Mouse (Mus musculus) ES-Bruce4 (cell line): ENCODE data around the gene Tln1. TPM values are rescaled to one million over a fixed set of nuclear protein-coding genes. Genes with fewer than 3 reads are reported as not detected.
"Not testable (repeated sequence)": the region's sequence is repeated elsewhere in the genome, so short reads cannot be mapped to it uniquely, and the experiment has no call there.

Source experiments
- H3K27ac ChIP-seq: 2 replicates; pipeline ENCODE4 v1.5.1; 2012; ENCODE audit warnings: low read length, inconsistent platforms; ENCODE audit not compliant: insufficient read depth
- H3K27me3 ChIP-seq: 2 replicates; pipeline ENCODE4 v1.6.1; 2012; ENCODE audit warnings: mild to moderate bottlenecking, low read length, inconsistent platforms; ENCODE audit not compliant: control insufficient read depth, poor library complexity, insufficient read depth, severe bottlenecking
- H3K36me3 ChIP-seq: 2 replicates; pipeline ENCODE4 v1.6.1; 2012; ENCODE audit warnings: inconsistent platforms, mild to moderate bottlenecking, low read length, moderate library complexity; ENCODE audit not compliant: control insufficient read depth, poor library complexity, insufficient read depth, severe bottlenecking
- H3K4me1 ChIP-seq: one replicate; pipeline ENCODE4 v1.8.1; 2011; ENCODE audit warnings: low read length; ENCODE audit not compliant: control insufficient read depth, insufficient read depth
- H3K4me3 ChIP-seq: 2 replicates; pipeline ENCODE4 v1.5.1; 2011; ENCODE audit warnings: low read depth, mild to moderate bottlenecking, low read length
- H3K9ac ChIP-seq: 2 replicates; pipeline ENCODE4 v1.6.1; 2012; ENCODE audit warnings: low read depth, mild to moderate bottlenecking, inconsistent platforms; ENCODE audit not compliant: poor library complexity, severe bottlenecking
- H3K9me3 ChIP-seq: replicated peaks from 2 replicates; pipeline ENCODE4 v1.6.1; 2012; ENCODE audit warnings: mild to moderate bottlenecking, low read length, inconsistent platforms; ENCODE audit not compliant: control insufficient read depth, poor library complexity, insufficient read depth, severe bottlenecking
- CTCF ChIP-seq: IDR thresholded peaks from one replicate; pipeline ENCODE4 v1.8.1; 2011; ENCODE audit warnings: low read depth, low read length
- EP300 ChIP-seq: IDR thresholded peaks from 2 replicates; pipeline ENCODE4 v1.6.1; 2011; ENCODE audit warnings: low read depth, low read length; ENCODE audit not compliant: insufficient read depth
- POLR2A ChIP-seq: IDR thresholded peaks from one replicate; pipeline ENCODE4 v1.8.1; 2011; ENCODE audit warnings: low read length; ENCODE audit not compliant: insufficient read depth
- polyA plus RNA-seq: library from polyadenylated mRNA; stranded (reverse); fragments of >200 nt; gene quantifications from 2 replicates; pipeline ENCODE4 v1.2.4, GENCODE M21; 2011; ENCODE audit warnings: low read depth; ENCODE audit not compliant: missing spikeins, insufficient read depth, insufficient read length

The Tln1 gene
- polyA plus RNA-seq, 1 experiment = 92.5 TPM

- no peak for TF ChIP-seq EP300
- TF ChIP-seq POLR2A = no peak
- no peak for TF ChIP-seq CTCF
- Histone ChIP-seq H3K9ac (no peak overlapping the region), H3K36me3 (no peaks in the 10 kb centered on the region), H3K9me3 (no peaks in the 10 kb centered on the region), H3K27ac (no peak overlapping the region), H3K27me3 (no peaks in the 10 kb centered on the region), H3K4me1 (no peaks in the 10 kb centered on the region), H3K4me3 (no peak overlapping the region)
These were observed 35.7 kb upstream of the Tln1 start for GRCm38 (mm10) chr4:43598200-43598599.

DNA sequence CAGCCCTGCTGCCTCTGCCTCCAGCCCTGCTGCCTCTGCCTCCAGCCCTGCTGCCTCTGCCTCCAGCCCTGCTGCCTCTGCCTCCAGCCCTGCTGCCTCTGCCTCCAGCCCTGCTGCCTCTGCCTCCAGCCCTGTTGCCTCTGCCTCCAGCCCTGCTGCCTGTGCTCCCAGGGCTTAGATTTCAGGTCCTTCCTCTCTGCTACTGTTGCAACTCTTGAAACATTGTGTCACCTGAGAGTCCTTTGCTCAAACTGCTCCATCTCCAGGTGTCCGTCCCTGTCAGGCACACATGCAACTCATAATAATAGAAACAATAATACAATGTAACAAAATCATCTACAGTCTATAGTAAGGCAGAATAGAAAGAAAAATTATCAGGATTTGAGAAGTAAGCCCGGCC lies 34.1 kb upstream of the Tln1 start:
- H3K27ac ChIP-seq, H3K4me3 ChIP-seq, H3K9ac ChIP-seq, H3K9me3 ChIP-seq, H3K4me1 ChIP-seq, H3K27me3 ChIP-seq, H3K36me3 ChIP-seq: not testable (repeated sequence)

DNA sequence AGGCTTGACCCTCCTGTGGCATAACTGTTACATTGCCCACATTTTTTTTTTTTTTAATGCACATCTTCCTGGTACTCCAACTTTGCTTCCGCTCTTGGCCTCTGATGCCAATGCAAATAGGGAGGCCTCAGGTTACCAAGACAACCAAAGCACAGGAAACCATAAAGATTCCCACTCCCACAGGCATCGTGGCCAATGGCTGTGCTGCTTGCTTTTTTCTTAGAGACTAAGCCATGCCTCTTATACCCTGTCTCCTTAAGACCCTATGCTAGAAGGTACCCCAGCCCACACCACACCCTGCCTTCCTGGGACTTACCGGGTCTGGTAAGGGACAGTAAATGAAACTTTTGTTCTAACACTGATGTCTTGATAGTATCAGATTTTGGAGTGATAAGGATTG lies 31.0 kb upstream of the Tln1 start:
- H3K9me3 ChIP-seq = no peaks in the 10 kb centered on the region
- no peaks in the 10 kb centered on the region for H3K27me3 ChIP-seq
- H3K4me3 ChIP-seq = no peak overlapping the region
- H3K27ac ChIP-seq = no peak overlapping the region
- TF ChIP-seq POLR2A (no peak), CTCF (no peak), EP300 (no peak)
- no peaks in the 10 kb centered on the region for H3K4me1 ChIP-seq
- H3K36me3 ChIP-seq = no peaks in the 10 kb centered on the region
- no peak overlapping the region for H3K9ac ChIP-seq

GRCm38 (mm10) chr4:43591961-43592360 lies 29.5 kb upstream of the Tln1 start:
- Histone ChIP-seq H3K36me3 (no peaks in the 10 kb centered on the region), H3K27me3 (no peaks in the 10 kb centered on the region), H3K9me3 (no peaks in the 10 kb centered on the region), H3K4me1 (no peaks in the 10 kb centered on the region), H3K9ac (no peak overlapping the region), H3K4me3 (no peak overlapping the region), H3K27ac (no peak overlapping the region)
- TF ChIP-seq CTCF = no peak
- no peak for TF ChIP-seq POLR2A
- TF ChIP-seq EP300 = no peak

DNA sequence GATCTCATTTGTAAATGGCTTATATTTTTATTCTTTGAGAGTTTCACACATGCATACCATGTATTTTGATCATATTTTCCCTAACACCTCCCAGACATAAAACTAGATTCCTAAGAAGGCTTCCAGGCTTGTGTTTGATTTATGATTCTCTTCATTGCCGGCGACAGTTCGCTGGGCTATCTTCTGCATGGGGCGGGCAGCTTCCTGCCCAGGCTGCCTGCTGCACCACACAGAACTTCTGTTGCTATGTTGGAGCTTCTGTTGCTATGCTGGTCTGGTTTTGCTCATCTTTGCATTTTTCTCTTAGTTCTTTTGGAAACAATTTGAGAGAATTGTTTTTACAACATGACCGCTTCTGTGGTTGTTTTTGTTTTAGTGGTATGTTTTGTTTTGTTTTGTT lies 29.1 kb upstream of the Tln1 start:
- Histone ChIP-seq H3K9ac (no peak overlapping the region), H3K36me3 (no peaks in the 10 kb centered on the region), H3K27ac (no peak overlapping the region), H3K9me3 (no peaks in the 10 kb centered on the region), H3K4me3 (no peak overlapping the region), H3K4me1 (no peaks in the 10 kb centered on the region), H3K27me3 (no peaks in the 10 kb centered on the region)
- TF ChIP-seq EP300 = no peak
- TF ChIP-seq POLR2A = no peak
- TF ChIP-seq CTCF = no peak

DNA sequence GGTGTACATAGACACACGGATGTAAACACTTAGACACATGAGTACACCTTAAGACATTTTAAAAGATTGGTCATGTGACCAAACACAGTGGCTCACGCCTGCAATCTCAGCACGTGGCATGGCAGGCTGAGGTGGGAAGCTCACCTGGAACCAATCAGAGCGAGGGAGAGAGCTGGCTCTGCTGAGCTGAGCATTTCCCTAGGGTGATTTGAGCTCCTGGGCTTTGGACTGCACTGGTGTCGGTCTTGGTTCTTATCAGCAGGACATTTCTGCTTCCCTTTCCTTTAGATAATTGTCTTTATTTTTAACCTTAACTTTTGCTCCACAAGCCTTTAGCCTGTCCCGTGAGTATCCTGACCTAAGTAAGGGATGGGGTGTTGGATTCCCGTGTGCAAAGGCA lies 25.2 kb upstream of the Tln1 start:
- no peak overlapping the region for H3K4me3 ChIP-seq
- peaks cover 5% of the 10 kb centered on the region for H3K36me3 ChIP-seq
- TF ChIP-seq EP300 (no peak), POLR2A (no peak), CTCF (no peak)
- H3K4me1 ChIP-seq = no peaks in the 10 kb centered on the region
- no peak overlapping the region for H3K9ac ChIP-seq
- no peaks in the 10 kb centered on the region for H3K27me3 ChIP-seq
- H3K9me3 ChIP-seq = no peaks in the 10 kb centered on the region
- no peak overlapping the region for H3K27ac ChIP-seq

- H3K27ac ChIP-seq = no peak overlapping the region
- peaks cover 5% of the 10 kb centered on the region for H3K36me3 ChIP-seq
- no peaks in the 10 kb centered on the region for H3K9me3 ChIP-seq
- H3K27me3 ChIP-seq = no peaks in the 10 kb centered on the region
- H3K4me1 ChIP-seq = no peaks in the 10 kb centered on the region
- no peak overlapping the region for H3K4me3 ChIP-seq
- TF ChIP-seq CTCF = no peak
- TF ChIP-seq POLR2A = no peak
- no peak for TF ChIP-seq EP300
- H3K9ac ChIP-seq = no peak overlapping the region
These were observed 23.9 kb upstream of the Tln1 start for GRCm38 (mm10) chr4:43586411-43586810.
